Mouse (Mus musculus): ENCODE data around the gene Atg9b.

- TF ChIP-seq CTCF (IDR thresholded peaks at IDR 0.05) (no peak), EP300 (IDR thresholded peaks at IDR 0.05) (no peak)
Observed at GRCm38 (mm10) chr5:24409466-24409865, 17.5 kb upstream of the Atg9b start.

Data from lung, postnatal 0 days (tissue).